Mouse (Mus musculus): ENCODE measurements around the gene Dcaf15.

DNA sequence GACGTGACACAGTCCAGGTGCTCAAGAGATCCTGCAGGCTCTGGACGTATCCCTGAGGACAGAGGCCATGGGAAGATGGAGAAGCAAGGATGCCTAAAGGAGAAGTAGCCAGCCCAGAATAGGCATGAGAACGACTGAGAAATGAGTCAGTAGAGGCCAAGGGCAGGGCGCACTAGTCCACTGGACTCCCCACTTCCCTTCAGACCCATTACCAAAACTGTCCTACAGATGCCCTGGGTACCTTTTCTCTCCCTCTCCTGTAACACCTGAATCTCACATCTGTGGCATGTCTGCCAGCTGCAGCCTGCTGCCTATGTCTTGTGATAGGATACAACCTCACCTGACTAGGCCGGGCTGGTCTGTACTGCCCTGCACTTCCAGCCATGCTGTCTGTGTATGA lies 34.3 kb downstream of the Dcaf15 start:
- TF ChIP-seq CTCF (IDR thresholded peaks at IDR 0.05; ENCODE audit: low read depth) (no peak), EP300 (IDR thresholded peaks at IDR 0.05; ENCODE audit: low read depth) (no peak)
